Mouse (Mus musculus): ENCODE data around the gene Mustn1.

DNA sequence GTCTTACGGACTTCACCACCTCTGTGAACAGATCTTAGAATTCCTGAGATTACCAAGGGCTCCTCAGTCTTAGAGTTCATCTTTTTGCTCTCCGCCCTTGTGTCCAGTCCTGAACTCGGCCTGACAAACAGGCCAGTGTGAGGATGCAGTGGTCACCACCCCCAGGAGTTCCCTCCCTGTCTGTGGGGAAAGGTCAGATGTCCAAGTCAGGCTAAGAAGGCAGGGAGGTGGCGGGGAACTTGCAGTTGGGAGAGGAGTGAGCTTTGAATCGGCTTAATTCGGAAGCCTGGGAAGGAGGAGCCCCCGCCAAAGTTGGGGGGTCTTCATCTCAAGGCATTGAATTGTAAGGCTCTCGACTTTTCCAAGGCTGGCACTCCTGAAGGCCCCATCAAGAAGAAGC lies 1.3 kb downstream of the Mustn1 start:
- TF ChIP-seq CTCF (IDR thresholded peaks at IDR 0.05; ENCODE audit: low read depth, low read length) (no peak), POLR2A (IDR thresholded peaks at IDR 0.05; ENCODE audit: borderline replicate concordance, low read depth, low read length) (no peak)
